Mouse (Mus musculus): ENCODE measurements at regions not wholly inside any gene's neighbourhood (a gene's known extent, or its start where the extent isn't known, plus 50 kb on each side); places are given as distances from the start of the nearest gene placed in this dataset.

DNA sequence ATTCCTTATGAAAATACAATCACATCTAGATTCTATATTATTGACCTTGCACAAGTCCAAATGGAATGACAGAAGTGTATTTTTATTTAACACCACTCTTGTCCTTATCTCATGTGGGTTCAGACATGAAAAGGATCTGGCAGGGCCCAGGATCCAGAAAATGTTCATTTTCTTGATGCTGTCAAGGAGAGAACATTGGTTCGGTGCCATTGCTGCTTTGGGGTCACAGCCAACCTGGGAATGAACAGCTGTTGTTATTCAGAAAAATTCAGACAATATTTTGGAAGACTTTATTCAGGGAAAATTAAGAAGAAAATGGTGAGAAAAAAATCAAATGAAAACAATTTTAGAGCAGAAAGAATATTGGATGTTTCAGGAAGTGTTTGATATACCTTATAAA is 590.0 kb downstream of the Iqcm start:
- 58% methylated on average over 1 of the region's 1 CpGs for WGBS

GRCm38 (mm10) chr8:76052003-76052402 is 603.5 kb downstream of the Iqcm start:
- H3K9ac ChIP-seq (ENCODE audit: low read depth, low read length): no peak overlapping the region
- H3K4me3 ChIP-seq (ENCODE audit: low read depth, low read length): no peak overlapping the region
- H3K27ac ChIP-seq (ENCODE audit: low read depth, low read length): no peak overlapping the region
- H3K36me3 ChIP-seq (ENCODE audit: control insufficient read depth, insufficient read depth): no peaks in the 10 kb centered on the region
- TF ChIP-seq CTCF (IDR thresholded peaks at IDR 0.05; ENCODE audit: low read depth): no peak
- no peak overlapping the region for H3K4me2 ChIP-seq (replicated peaks; ENCODE audit: low read depth)
- WGBS: 75% methylated on average over 4 of the region's 4 CpGs
- no peaks in the 10 kb centered on the region for H3K27me3 ChIP-seq (replicated peaks; ENCODE audit: control insufficient read depth, insufficient read depth, low read length)
- ATAC-seq: no peak
- no peaks in the 10 kb centered on the region for H3K9me3 ChIP-seq (ENCODE audit: control insufficient read depth)
- no peaks in the 10 kb centered on the region for H3K4me1 ChIP-seq (replicated peaks; ENCODE audit: control insufficient read depth, insufficient read depth, low read length)

More for the DNA sequence above, 590.0 kb downstream of the Iqcm start:
- Histone ChIP-seq H3K4me3 (ENCODE audit: low read depth, low read length) (no peak overlapping the region), H3K27ac (ENCODE audit: low read depth, low read length) (no peak overlapping the region), H3K36me3 (ENCODE audit: control insufficient read depth, insufficient read depth) (no peaks in the 10 kb centered on the region), H3K9ac (ENCODE audit: low read depth, low read length) (no peak overlapping the region), H3K27me3 (replicated peaks; ENCODE audit: control insufficient read depth, insufficient read depth, low read length) (no peaks in the 10 kb centered on the region), H3K4me1 (replicated peaks; ENCODE audit: control insufficient read depth, insufficient read depth, low read length) (no peaks in the 10 kb centered on the region), H3K9me3 (ENCODE audit: control insufficient read depth) (no peaks in the 10 kb centered on the region), H3K4me2 (replicated peaks; ENCODE audit: low read depth) (no peak overlapping the region)
- no peak for ATAC-seq
- no peak for TF ChIP-seq CTCF (IDR thresholded peaks at IDR 0.05; ENCODE audit: low read depth)

DNA sequence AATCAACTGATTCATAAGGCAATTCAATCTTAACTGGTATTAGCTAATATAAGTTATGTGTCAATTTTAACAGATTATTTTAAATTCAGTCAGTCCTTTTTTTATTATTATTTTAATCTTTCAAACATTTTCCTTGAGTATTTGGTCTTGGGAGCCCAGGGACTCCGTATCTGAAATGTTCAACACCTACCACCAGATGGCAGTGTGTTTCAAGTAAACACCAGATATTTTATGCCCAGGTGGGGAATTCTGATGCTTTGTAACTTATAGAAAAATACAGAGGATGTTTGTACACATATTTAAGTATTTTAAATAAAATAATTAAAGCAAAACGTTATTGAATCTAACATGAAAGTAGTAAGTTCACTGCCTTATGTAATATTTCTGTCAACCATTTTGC is 619.2 kb downstream of the Iqcm start:
- peak; percentile 70 for TF ChIP-seq CTCF (IDR thresholded peaks at IDR 0.05; ENCODE audit: low read depth)
- no peak overlapping the region for H3K9ac ChIP-seq (ENCODE audit: low read depth, low read length)
- WGBS: 8% methylated on average over 2 of the region's 2 CpGs
- H3K36me3 ChIP-seq (ENCODE audit: control insufficient read depth, insufficient read depth): no peaks in the 10 kb centered on the region
- no peaks in the 10 kb centered on the region for H3K9me3 ChIP-seq (ENCODE audit: control insufficient read depth)
- no peaks in the 10 kb centered on the region for H3K27me3 ChIP-seq (replicated peaks; ENCODE audit: control insufficient read depth, insufficient read depth, low read length)
- H3K27ac ChIP-seq (ENCODE audit: low read depth, low read length): no peak overlapping the region
- no peaks in the 10 kb centered on the region for H3K4me1 ChIP-seq (replicated peaks; ENCODE audit: control insufficient read depth, insufficient read depth, low read length)
- no peak for ATAC-seq
- no peak overlapping the region for H3K4me3 ChIP-seq (ENCODE audit: low read depth, low read length)
- H3K4me2 ChIP-seq (replicated peaks; ENCODE audit: low read depth): no peak overlapping the region

DNA sequence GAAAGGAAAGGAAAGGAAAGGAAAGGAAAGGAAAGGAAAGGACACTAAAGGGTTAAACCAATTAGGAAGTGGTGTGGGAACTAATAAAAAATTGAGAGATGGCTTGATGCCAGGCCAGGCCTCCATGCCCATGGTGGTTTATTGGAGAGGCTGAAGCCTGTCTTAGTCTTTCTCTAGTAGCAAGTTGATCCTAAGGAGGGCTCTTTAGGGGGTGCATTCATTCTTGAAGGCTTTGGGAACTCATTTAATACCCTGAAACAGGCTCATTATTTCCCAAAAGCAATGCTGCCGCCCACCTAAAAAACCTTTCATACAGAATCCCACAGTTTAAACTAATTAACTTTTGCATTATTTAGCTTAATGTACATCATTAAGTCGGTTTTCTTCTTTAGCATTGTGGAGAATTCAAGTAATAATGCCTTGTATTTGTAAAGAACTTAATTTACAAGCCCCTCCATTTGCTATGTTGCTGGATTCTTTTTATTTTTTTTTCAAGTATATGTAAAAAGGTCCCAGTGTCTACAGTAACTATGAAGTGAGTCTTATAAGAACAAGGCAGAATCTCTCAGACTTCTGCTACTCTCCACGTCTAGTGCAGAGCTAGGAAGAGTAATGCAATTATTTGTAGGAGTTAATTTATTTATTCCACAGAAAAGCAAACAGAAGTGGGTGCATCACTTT is 624.3 kb downstream of the Iqcm start:
- Histone ChIP-seq H3K27me3 (replicated peaks; ENCODE audit: control insufficient read depth, insufficient read depth, low read length) (no peaks in the 10 kb centered on the region), H3K4me1 (replicated peaks; ENCODE audit: control insufficient read depth, insufficient read depth, low read length) (no peaks in the 10 kb centered on the region), H3K9me3 (ENCODE audit: control insufficient read depth) (no peaks in the 10 kb centered on the region), H3K4me3 (ENCODE audit: low read depth, low read length) (no peak overlapping the region), H3K4me2 (replicated peaks; ENCODE audit: low read depth) (no peak overlapping the region), H3K9ac (ENCODE audit: low read depth, low read length) (no peak overlapping the region), H3K36me3 (ENCODE audit: control insufficient read depth, insufficient read depth) (no peaks in the 10 kb centered on the region), H3K27ac (ENCODE audit: low read depth, low read length) (no peak overlapping the region)
- ATAC-seq: no peak
- 63% methylated on average over 3 of the region's 3 CpGs for WGBS
- TF ChIP-seq CTCF (IDR thresholded peaks at IDR 0.05; ENCODE audit: low read depth): no peak

DNA sequence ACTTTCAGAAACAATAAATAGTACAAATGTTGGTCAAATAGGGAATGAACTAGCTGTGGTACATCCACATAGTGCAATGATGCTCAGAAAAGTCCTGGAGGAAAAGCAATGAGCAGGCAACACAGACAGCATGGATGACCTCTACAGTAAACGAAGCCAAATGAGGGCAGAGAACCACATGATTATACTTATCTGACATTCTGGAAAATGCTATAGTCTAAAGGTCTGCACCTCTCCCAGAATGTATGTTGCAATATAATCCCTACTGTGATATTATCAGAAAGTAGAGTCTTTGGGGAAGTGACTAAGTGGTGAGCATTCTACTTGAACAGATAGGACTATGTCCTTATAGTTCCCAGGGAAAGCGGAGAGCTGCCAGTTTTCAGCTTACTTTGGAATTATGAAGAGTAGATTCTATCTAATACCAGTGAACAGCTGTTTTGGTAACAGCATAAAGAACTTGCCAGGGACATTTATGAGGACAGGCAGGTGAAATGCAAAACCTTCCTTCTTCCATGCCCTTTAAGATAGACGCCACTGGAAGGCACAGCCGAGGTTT is 672.2 kb downstream of the Iqcm start:
- H3K4me1 ChIP-seq (replicated peaks; ENCODE audit: control insufficient read depth, insufficient read depth, low read length): no peaks in the 10 kb centered on the region
- ATAC-seq: no peak
- no peak overlapping the region for H3K4me3 ChIP-seq (ENCODE audit: low read depth, low read length)
- H3K27ac ChIP-seq (ENCODE audit: low read depth, low read length): no peak overlapping the region
- no peaks in the 10 kb centered on the region for H3K9me3 ChIP-seq (ENCODE audit: control insufficient read depth)
- H3K9ac ChIP-seq (ENCODE audit: low read depth, low read length): no peak overlapping the region
- WGBS: 71% methylated on average over 4 of the region's 4 CpGs
- no peak overlapping the region for H3K4me2 ChIP-seq (replicated peaks; ENCODE audit: low read depth)
- H3K36me3 ChIP-seq (ENCODE audit: control insufficient read depth, insufficient read depth): no peaks in the 10 kb centered on the region
- TF ChIP-seq CTCF (IDR thresholded peaks at IDR 0.05; ENCODE audit: low read depth): no peak
- H3K27me3 ChIP-seq (replicated peaks; ENCODE audit: control insufficient read depth, insufficient read depth, low read length): no peaks in the 10 kb centered on the region

DNA sequence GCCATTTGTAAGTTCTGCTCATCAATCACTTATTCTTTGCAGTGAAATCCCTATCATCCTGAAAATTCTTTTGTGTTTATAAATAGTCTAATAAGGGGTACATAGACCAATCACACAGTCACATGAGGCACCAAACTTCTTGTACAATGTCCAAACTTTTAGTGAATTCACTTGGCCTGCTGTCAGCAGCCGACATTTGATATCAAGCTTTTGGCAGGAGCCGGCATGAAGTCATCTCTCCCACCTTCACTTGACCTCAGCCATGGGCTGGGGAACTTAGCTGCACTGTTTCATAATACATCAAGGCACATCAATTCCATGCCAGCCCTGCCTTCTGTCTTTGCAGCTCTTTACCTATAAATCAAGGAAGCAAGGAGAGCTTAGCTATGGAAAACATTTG is 679.0 kb downstream of the Iqcm start:
- no peak overlapping the region for H3K4me2 ChIP-seq (replicated peaks; ENCODE audit: low read depth)
- H3K9ac ChIP-seq (ENCODE audit: low read depth, low read length): no peak overlapping the region
- ATAC-seq: no peak
- H3K4me1 ChIP-seq (replicated peaks; ENCODE audit: control insufficient read depth, insufficient read depth, low read length): no peaks in the 10 kb centered on the region
- WGBS: 80% methylated on average over 2 of the region's 2 CpGs
- no peak for TF ChIP-seq CTCF (IDR thresholded peaks at IDR 0.05; ENCODE audit: low read depth)
- H3K27me3 ChIP-seq (replicated peaks; ENCODE audit: control insufficient read depth, insufficient read depth, low read length): no peaks in the 10 kb centered on the region
- no peaks in the 10 kb centered on the region for H3K36me3 ChIP-seq (ENCODE audit: control insufficient read depth, insufficient read depth)
- no peaks in the 10 kb centered on the region for H3K9me3 ChIP-seq (ENCODE audit: control insufficient read depth)
- no peak overlapping the region for H3K27ac ChIP-seq (ENCODE audit: low read depth, low read length)
- H3K4me3 ChIP-seq (ENCODE audit: low read depth, low read length): no peak overlapping the region
